17 mouse cellular contexts compared by ENCODE assay signal in the genomic region with DNA sequence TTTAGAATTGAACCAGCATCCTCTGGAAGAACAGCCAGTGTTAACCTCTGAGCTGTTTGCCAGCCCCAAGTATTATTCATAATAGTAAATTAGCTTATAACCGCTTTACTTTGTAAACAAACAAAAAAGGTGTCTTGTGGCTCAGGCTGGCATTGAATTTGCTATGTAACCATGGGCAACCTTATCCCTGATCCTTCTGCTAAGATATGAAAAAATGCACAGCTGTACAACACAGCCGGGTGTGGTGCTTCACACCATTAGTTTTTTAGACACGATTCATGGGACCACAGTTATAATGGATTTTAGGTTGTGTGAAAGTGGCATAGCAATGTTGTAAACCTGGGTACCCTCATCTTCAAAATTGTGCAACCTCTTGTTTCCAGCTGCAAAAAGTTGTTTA. TPM values are rescaled to one million over a fixed set of nuclear protein-coding genes. Genes with fewer than 3 reads are reported as not detected.
DNase-seq lines count a peak whose midpoint lies in the region; TF ChIP-seq lines count a peak whose summit lies in the region.
"Had no signal": no experiment of that assay in that cellular context is flagged by ENCODE, and none has a peak within 500 bp of the region (broad histone marks: within the 10 kb centered on the region; RNA-seq: fewer than 3 reads in every experiment).

No protein-coding gene starts in this region.

- no peak for TF ChIP-seq RAD21 in MEL (IDR thresholded peaks at IDR 0.05; ENCODE audit: low read depth, low read length)

- H3K9me3 ChIP-seq in MEL (replicated peaks; ENCODE audit: insufficient read depth, low read length) = no peaks in the 10 kb centered on the region
- H3K9me3 ChIP-seq: G1E had no signal

- H3K4me1 ChIP-seq in MEL (ENCODE audit: control insufficient read depth in 1 of 2, insufficient read depth in 2 of 2, low read length in 2 of 2) = peaks cover 0 to 3% of the 10 kb centered on the region in 2 experiments; a peak in 2 of 4 replicates

- TF ChIP-seq CTCF in MEL (IDR thresholded peaks at IDR 0.05 in 2 of 3, conservative IDR thresholded peaks at IDR 0.05 in 1 of 3; ENCODE audit: control insufficient read depth in 1 of 3, insufficient read depth in 1 of 3, low read depth in 2 of 3, low read length in 3 of 3, poor library complexity in 1 of 3, severe bottlenecking in 1 of 3) = no peak

- H3K9ac ChIP-seq in MEL (ENCODE audit: control insufficient read depth, low read depth, low read length, poor library complexity, severe bottlenecking) = no peak overlapping the region

- H3K4me3 ChIP-seq in MEL (ENCODE audit: control insufficient read depth in 1 of 2, insufficient read depth in 1 of 2, low read depth in 2 of 2, low read length in 2 of 2) = no peak overlapping the region

- no peak overlapping the region for H3K27ac ChIP-seq in MEL (ENCODE audit: control insufficient read depth, low read depth, low read length)

- H3K27me3 ChIP-seq in MEL (ENCODE audit: control insufficient read depth in 1 of 2, insufficient read depth in 2 of 2, low read length in 2 of 2) = no peaks in the 10 kb centered on the region
- H3K27me3 ChIP-seq: CH12.LX, Patski had no signal

- TF ChIP-seq EP300 in MEL (IDR thresholded peaks at IDR 0.05; ENCODE audit: low read depth in 1 of 2, low read length in 2 of 2) = no peak

- H3K79me2 ChIP-seq in MEL (ENCODE audit: control insufficient read depth, insufficient read depth, low read length, poor library complexity) = no peaks in the 10 kb centered on the region

- no peak for TF ChIP-seq POLR2A in MEL (IDR thresholded peaks at IDR 0.05; ENCODE audit: control insufficient read depth in 1 of 2, insufficient read depth in 1 of 2, low read depth in 1 of 2, low read length in 2 of 2, poor library complexity in 1 of 2)

- peak; percentile 34 for DNase-seq in MEL (ENCODE audit: low read depth, low spot score)
- DNase-seq in urinary bladder, postnatal 10 days (ENCODE audit: low spot score) = no peak
- DNase-seq: adrenal gland, adult 2 months; adrenal gland, adult 8-10 months; adrenal gland, postnatal 10 days; adrenal gland, postnatal 14 days; adrenal gland, postnatal 25 days; adrenal gland, postnatal 36 days; B cell, adult 2 months; cerebellum, adult 11 months; cerebellum, adult 11-12 months; cerebellum, adult 18-20 months; cerebellum, adult 2 months; cerebellum, adult 8-10 months had no signal

- peaks cover 7 to 11% of the 10 kb centered on the region in 2 experiments for H3K36me3 ChIP-seq in MEL (ENCODE audit: control insufficient read depth in 1 of 2, insufficient read depth in 2 of 2, low read length in 2 of 2)

TF ChIP-seq in MEL, 35 proteins besides CTCF, POLR2A, EP300 and RAD21:
- no peak for TF ChIP-seq TCF12 (IDR thresholded peaks at IDR 0.05; ENCODE audit: low read depth, low read length)
- TF ChIP-seq MAFK (IDR thresholded peaks at IDR 0.05; ENCODE audit: borderline replicate concordance, low read depth, low read length) = no peak
- TF ChIP-seq NELFE (IDR thresholded peaks at IDR 0.05; ENCODE audit: low read depth, low read length) = no peak
- TF ChIP-seq MYB (IDR thresholded peaks at IDR 0.05; ENCODE audit: low read depth, low read length) = no peak
- no peak for TF ChIP-seq CHD1 (IDR thresholded peaks at IDR 0.05; ENCODE audit: low read depth, low read length)
- TF ChIP-seq E2F4 (IDR thresholded peaks at IDR 0.05; ENCODE audit: borderline replicate concordance, low read depth, low read length) = no peak
- no peak for TF ChIP-seq NRF1 (IDR thresholded peaks at IDR 0.05; ENCODE audit: insufficient read depth, low read depth, low read length, poor library complexity, severe bottlenecking)
- TF ChIP-seq ZMIZ1 (IDR thresholded peaks at IDR 0.05; ENCODE audit: low read depth, low read length) = no peak
- peak; percentile 48; the same call in 1 of the 2 replicates for TF ChIP-seq SIN3A (IDR thresholded peaks at IDR 0.05; ENCODE audit: low read length)
- no peak for TF ChIP-seq USF1 (IDR thresholded peaks at IDR 0.05; ENCODE audit: low read depth, low read length)
- no peak for TF ChIP-seq KAT2A (conservative IDR thresholded peaks at IDR 0.05; ENCODE audit: low read depth, low read length)
- no peak for TF ChIP-seq MYC (IDR thresholded peaks at IDR 0.05; ENCODE audit: low read depth, low read length)
- TF ChIP-seq ZKSCAN1 (IDR thresholded peaks at IDR 0.05; ENCODE audit: low read depth, low read length) = no peak
- TF ChIP-seq UBTF (IDR thresholded peaks at IDR 0.05; ENCODE audit: borderline replicate concordance, insufficient read depth, low read depth, low read length) = no peak
- no peak for TF ChIP-seq MXI1 (IDR thresholded peaks at IDR 0.05; ENCODE audit: low read depth, low read length)
- TF ChIP-seq MAX (IDR thresholded peaks at IDR 0.05; ENCODE audit: low read length) = no peak
- TF ChIP-seq SMC3 (IDR thresholded peaks at IDR 0.05; ENCODE audit: low read depth, low read length) = no peak
- no peak for TF ChIP-seq ZNF384 (IDR thresholded peaks at IDR 0.05; ENCODE audit: low read depth, low read length)
- no peak for TF ChIP-seq TBP (IDR thresholded peaks at IDR 0.05; ENCODE audit: low read depth, low read length)
- no peak for TF ChIP-seq MEF2A (IDR thresholded peaks at IDR 0.05; ENCODE audit: extremely low read depth, insufficient replicate concordance, low read depth, low read length, poor library complexity, severe bottlenecking)
- no peak for TF ChIP-seq RCOR1 (IDR thresholded peaks at IDR 0.05; ENCODE audit: low read depth, low read length)
- no peak for TF ChIP-seq USF2 (IDR thresholded peaks at IDR 0.05; ENCODE audit: borderline replicate concordance in 1 of 2, insufficient read depth in 1 of 2, low read depth in 1 of 2, low read length in 2 of 2)
- TF ChIP-seq JUND (IDR thresholded peaks at IDR 0.05; ENCODE audit: low read depth, low read length) = no peak
- TF ChIP-seq ELF1 (IDR thresholded peaks at IDR 0.05; ENCODE audit: low read depth, low read length) = no peak
- TF ChIP-seq GATA1 (IDR thresholded peaks at IDR 0.05; ENCODE audit: low read depth, low read length) = peak; percentile 59; the same call in 1 of the 2 replicates
- TF ChIP-seq POLR2AphosphoS5 (IDR thresholded peaks at IDR 0.05; ENCODE audit: borderline replicate concordance, low read depth, low read length) = no peak
- TF ChIP-seq ETS1 (IDR thresholded peaks at IDR 0.05; ENCODE audit: low read depth, low read length) = peak; percentile 75
- no peak for TF ChIP-seq ZC3H11A (IDR thresholded peaks at IDR 0.05; ENCODE audit: low read depth, low read length)
- no peak for TF ChIP-seq TAL1 (IDR thresholded peaks at IDR 0.05; ENCODE audit: low read length)
- TF ChIP-seq GABPA (IDR thresholded peaks at IDR 0.05; ENCODE audit: low read depth, low read length) = no peak
- no peak; the same call in 1 of the 2 replicates for TF ChIP-seq POLR2AphosphoS2 (IDR thresholded peaks at IDR 0.05; ENCODE audit: low read length)
- TF ChIP-seq CHD2 (IDR thresholded peaks at IDR 0.05; ENCODE audit: low read length) = no peak
- TF ChIP-seq MAZ (IDR thresholded peaks at IDR 0.05; ENCODE audit: low read depth, low read length) = no peak
- TF ChIP-seq BHLHE40 (IDR thresholded peaks at IDR 0.05; ENCODE audit: borderline replicate concordance, low read depth, low read length) = 0 out of 2 replicates have a peak, but pooled peaks have one; percentile 5
- no peak for TF ChIP-seq HCFC1 (IDR thresholded peaks at IDR 0.05; ENCODE audit: low read depth, low read length)

RNA-seq across cellular contexts. Expression of a gene that starts 13.1 kb away (rescaled TPM):
- total RNA-seq in MEL (2012; rRNA removed) = 11.6 and 13.6 TPM in 2 replicates
- 10 to 100 TPM in 1 of 2 experiments, not detected in 1; 19.0 TPM for polyA plus RNA-seq in MEL (2012; ENCODE audit: insufficient read depth in 1 of 2, insufficient read length in 2 of 2, low read depth in 1 of 2, low replicate concordance in 2 of 2, missing spikeins in 1 of 2)

RNA-seq across cellular contexts. Expression of a gene that starts 13.3 kb away (rescaled TPM):
- total RNA-seq in MEL (2012; rRNA removed) = 4.1 and 5.2 TPM in 2 replicates
- 1 to 10 TPM in 1 of 2 experiments, not detected in 1; 6.8 TPM for polyA plus RNA-seq in MEL (2012; ENCODE audit: insufficient read depth in 1 of 2, insufficient read length in 2 of 2, low read depth in 1 of 2, low replicate concordance in 2 of 2, missing spikeins in 1 of 2)

RNA-seq across cellular contexts. Expression of a gene that starts 14.6 kb away (rescaled TPM):
- total RNA-seq in MEL (2012; rRNA removed) = 165 and 178 TPM in 2 replicates
- polyA plus RNA-seq in MEL (2012; ENCODE audit: insufficient read depth in 1 of 2, insufficient read length in 2 of 2, low read depth in 1 of 2, low replicate concordance in 2 of 2, missing spikeins in 1 of 2) = 100 to 1,000 TPM; 123 to 129 TPM

RNA-seq across cellular contexts. Expression of a gene that starts 15.6 kb away (rescaled TPM):
- 7.2 and 8.0 TPM in 2 replicates for total RNA-seq in MEL (2012; rRNA removed)
- 10 to 100 TPM in 1 of 2 experiments, not detected in 1; 15.1 TPM for polyA plus RNA-seq in MEL (2012; ENCODE audit: insufficient read depth in 1 of 2, insufficient read length in 2 of 2, low read depth in 1 of 2, low replicate concordance in 2 of 2, missing spikeins in 1 of 2)
